Mouse (Mus musculus) heart, postnatal 14 days (tissue): ENCODE measurements around the gene Gpatch3. TPM values are rescaled to one million over a fixed set of nuclear protein-coding genes. Genes with fewer than 3 reads are reported as not detected.

Experiments used
- microRNA-seq, 2 experiments: library from miRNA; unstranded; fragments of <30 nt; microRNA quantifications; one replicate each; pipeline ENCODE4 v1.2.0; 2021 to 2022
- total RNA-seq, 2 experiments: library from RNA; stranded (reverse); gene quantifications; 2 replicates each; pipeline ENCODE4 v1.2.3; 2021

Gene Gpatch3
- total RNA-seq, 2 experiments from 2014 or later, result 4.2 to 4.9 TPM

Small RNA genes lying within 50 kb of the gene (microRNA-seq; reads per million reads assigned to microRNA genes)
- 0 reads per million in 2 experiments for gene Gm23158

Other genes with a start within 250 kb of the Gpatch3 start
- 10 to 100 TPM; 65.7 to 70.6 TPM for gene Wdtc1, start 221.3 kb upstream of the Gpatch3 start, total RNA-seq
- gene Slc9a1, start 205.0 kb upstream of the Gpatch3 start, total RNA-seq, result 10 to 100 TPM; 21.2 to 22.9 TPM
- gene Tent5b, start 94.6 kb upstream of the Gpatch3 start, total RNA-seq, result 1 to 10 TPM; 3.5 to 5.1 TPM
- 1 to 10 TPM; 1.6 to 3.1 TPM for gene Trnp1, start 76.2 kb upstream of the Gpatch3 start, total RNA-seq
- not detected for gene Kdf1, start 55.8 kb upstream of the Gpatch3 start, total RNA-seq
- gene Nudc, start 28.7 kb upstream of the Gpatch3 start, total RNA-seq, result 10 to 100 TPM; 57.8 to 60.2 TPM
- gene Nr0b2, start 21.4 kb upstream of the Gpatch3 start, total RNA-seq, result 10 to 100 TPM; 20.1 to 23.2 TPM
- 1 to 10 TPM; 7.7 to 8.6 TPM for gene Gpn2, start 9.6 kb downstream of the Gpatch3 start, total RNA-seq
- 1 to 10 TPM; 1.9 TPM for gene Sfn, start 27.4 kb downstream of the Gpatch3 start, total RNA-seq
- 10 to 100 TPM; 17.6 to 21.6 TPM for gene Zdhhc18, start 75.4 kb downstream of the Gpatch3 start, total RNA-seq
- gene Pigv, start 97.9 kb downstream of the Gpatch3 start, total RNA-seq, result 10 to 100 TPM; 10.4 to 10.7 TPM
- 10 to 100 TPM; 45.2 to 48.8 TPM for gene Arid1a, start 182.0 kb downstream of the Gpatch3 start, total RNA-seq